Mouse (Mus musculus) G1E (cell line): Measurements from ENCODE around the gene Casr.

Experiments
- CTCF ChIP-seq: IDR thresholded peaks from 2 replicates; pipeline ENCODE4 v1.5.1; 2012; ENCODE audit warnings: low read depth, low read length, inconsistent platforms, mixed read lengths
- GATA1 ChIP-seq: IDR thresholded peaks from 2 replicates; pipeline ENCODE4 v1.6.1; 2012; ENCODE audit warnings: borderline replicate concordance, low read length, inconsistent platforms, mixed read lengths
- GATA2 ChIP-seq: IDR thresholded peaks from 2 replicates; pipeline ENCODE4 v1.6.1; 2012; ENCODE audit warnings: low read depth, low read length, inconsistent platforms, borderline replicate concordance
- POLR2AphosphoS5 ChIP-seq: IDR thresholded peaks from 2 replicates; pipeline ENCODE4 v1.6.1; 2012; ENCODE audit warnings: low read depth, low read length, inconsistent platforms; ENCODE audit not compliant: insufficient replicate concordance
- TAL1 ChIP-seq: conservative IDR thresholded peaks from 2 replicates; pipeline ENCODE4 v1.6.1; 2012; ENCODE audit warnings: low read depth, low read length, inconsistent platforms, mixed read lengths

GRCm38 (mm10) chr16:36502286-36502685 is 59.7 kb downstream of the Casr start:
- TF ChIP-seq CTCF (no peak), GATA1 (no peak), TAL1 (no peak), GATA2 (no peak), POLR2AphosphoS5 (no peak)
